Mouse (Mus musculus) hindbrain, embryonic 13.5 days (tissue): ENCODE measurements at regions not wholly inside any gene's neighbourhood (a gene's known extent, or its start where the extent isn't known, plus 50 kb on each side); places are given as distances from the start of the nearest gene placed in this dataset.

Source experiments
- ATAC-seq: fragments of 200-750 bp; cut with Nextera tagmentation; 2 replicates; pipeline ENCODE4 v1.8.0; 2017; ENCODE audit warnings: moderate TSS enrichment; ENCODE audit not compliant: low FRiP score
- H3K27ac ChIP-seq: fragments of 300-500 bp; sonication (generic); 2 replicates; pipeline ENCODE4 v1.5.1; 2015; ENCODE audit warnings: inconsistent platforms, mild to moderate bottlenecking, moderate library complexity
- H3K27me3 ChIP-seq: fragments of 300-500 bp; sonication (generic); 2 replicates; pipeline ENCODE4 v1.6.1; 2015; ENCODE audit warnings: mild to moderate bottlenecking, inconsistent platforms
- H3K36me3 ChIP-seq: fragments of 300-500 bp; sonication (generic); 2 replicates; pipeline ENCODE4 v1.6.1; 2015; ENCODE audit warnings: mild to moderate bottlenecking, inconsistent platforms
- H3K4me1 ChIP-seq: fragments of 300-500 bp; sonication (generic); replicated peaks from 2 replicates; pipeline ENCODE4 v1.6.1; 2015; ENCODE audit warnings: inconsistent platforms
- H3K4me2 ChIP-seq: fragments of 300-500 bp; sonication (generic); 2 replicates; pipeline ENCODE4 v1.6.1; 2015; ENCODE audit warnings: inconsistent platforms, mild to moderate bottlenecking, moderate library complexity
- H3K4me3 ChIP-seq: fragments of 300-500 bp; sonication (generic); 2 replicates; pipeline ENCODE4 v1.5.1; 2015; ENCODE audit warnings: mild to moderate bottlenecking, inconsistent platforms
- H3K9ac ChIP-seq: fragments of 300-500 bp; sonication (generic); 2 replicates; pipeline ENCODE4 v1.6.1; 2015; ENCODE audit warnings: mild to moderate bottlenecking, inconsistent platforms
- H3K9me3 ChIP-seq: fragments of 300-500 bp; sonication (generic); 2 replicates; pipeline ENCODE4 v1.6.1; 2016; ENCODE audit warnings: inconsistent platforms
- WGBS: fragments of 180-500 bp; shearing (Covaris S2); methylation state at CpG from one replicate; pipeline ENCODE4 v1.1.7; 2015; 5-methylcytosine and 5-hydroxymethylcytosine counted together

DNA sequence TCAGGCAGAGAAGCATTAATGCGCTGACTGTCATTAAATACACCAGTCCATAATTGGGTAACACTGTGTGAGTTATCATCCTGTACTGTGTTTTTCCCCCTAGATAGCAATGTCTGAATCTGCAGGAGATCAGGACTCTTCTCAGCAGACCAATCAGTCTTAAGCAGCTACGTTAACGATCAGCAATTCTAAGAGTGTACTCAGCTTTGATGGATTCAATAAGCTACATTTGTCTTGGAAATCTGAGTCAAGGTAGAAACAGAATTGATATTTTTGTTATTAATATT lies 442.8 kb upstream of the Nr2f1 start:
- H3K36me3 ChIP-seq: no peaks in the 10 kb centered on the region
- no peak overlapping the region for H3K4me2 ChIP-seq
- H3K9me3 ChIP-seq: no peaks in the 10 kb centered on the region
- H3K27ac ChIP-seq: no peak overlapping the region
- H3K9ac ChIP-seq: no peak overlapping the region
- 44% methylated on average over 3 of the region's 3 CpGs for WGBS
- ATAC-seq: no peak
- peaks cover 9% of the 10 kb centered on the region for H3K4me1 ChIP-seq
- H3K4me3 ChIP-seq: no peak overlapping the region
- H3K27me3 ChIP-seq: no peaks in the 10 kb centered on the region

DNA sequence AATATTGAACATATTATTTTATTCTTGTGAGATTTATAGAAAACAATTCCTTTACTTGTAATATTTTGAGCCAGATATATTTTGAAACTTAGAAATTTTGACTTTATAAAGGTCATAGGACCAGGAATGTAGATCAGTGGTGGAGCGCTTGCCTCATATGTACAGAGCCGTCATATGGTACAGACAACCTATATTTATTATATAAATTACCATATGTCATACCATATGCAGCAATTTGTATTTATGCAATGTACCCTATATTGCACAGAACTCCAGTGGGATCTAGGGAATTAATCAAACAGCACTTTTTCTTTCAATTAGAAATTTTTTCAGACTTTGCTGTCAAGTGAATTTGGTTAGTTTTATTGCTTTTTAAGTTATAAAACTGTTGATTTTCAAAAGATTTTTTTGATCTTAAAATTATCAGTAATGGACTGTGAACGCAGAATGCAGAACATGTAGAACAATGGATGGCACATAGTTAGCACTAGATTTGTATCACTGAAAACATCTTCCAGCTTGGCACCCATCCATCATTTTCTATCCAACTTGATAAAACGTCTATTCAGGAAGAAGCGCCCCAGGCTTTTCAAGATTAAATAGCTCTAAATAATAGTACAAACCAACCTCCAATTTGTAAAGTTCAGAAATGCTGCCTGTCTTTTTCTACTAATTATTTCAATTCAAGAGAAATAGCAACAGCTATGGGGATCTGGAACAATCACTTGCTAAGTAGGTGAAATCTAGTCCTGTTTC lies 442.3 kb upstream of the Nr2f1 start:
- Histone ChIP-seq H3K4me1 (peaks cover 9% of the 10 kb centered on the region), H3K36me3 (no peaks in the 10 kb centered on the region), H3K9ac (no peak overlapping the region), H3K9me3 (no peaks in the 10 kb centered on the region), H3K27me3 (no peaks in the 10 kb centered on the region), H3K27ac (no peak overlapping the region), H3K4me2 (no peak overlapping the region), H3K4me3 (no peak overlapping the region)
- WGBS: 57% methylated on average over 5 of the region's 5 CpGs
- ATAC-seq: no peak

GRCm38 (mm10) chr13:78640340-78640739 lies 440.8 kb upstream of the Nr2f1 start:
- Histone ChIP-seq H3K9me3 (no peaks in the 10 kb centered on the region), H3K36me3 (no peaks in the 10 kb centered on the region), H3K9ac (no peak overlapping the region), H3K4me2 (no peak overlapping the region), H3K4me3 (no peak overlapping the region), H3K27ac (no peak overlapping the region), H3K4me1 (peaks cover 9% of the 10 kb centered on the region), H3K27me3 (no peaks in the 10 kb centered on the region)
- 85% methylated on average over 1 of the region's 1 CpGs for WGBS
- no peak for ATAC-seq

GRCm38 (mm10) chr13:78638462-78638861 lies 438.9 kb upstream of the Nr2f1 start:
- no peaks in the 10 kb centered on the region for H3K36me3 ChIP-seq
- no peaks in the 10 kb centered on the region for H3K27me3 ChIP-seq
- no peak overlapping the region for H3K4me2 ChIP-seq
- H3K4me1 ChIP-seq: peaks cover 9% of the 10 kb centered on the region
- ATAC-seq: no peak
- no peaks in the 10 kb centered on the region for H3K9me3 ChIP-seq
- WGBS: 92% methylated on average over 5 of the region's 5 CpGs
- H3K4me3 ChIP-seq: no peak overlapping the region
- H3K9ac ChIP-seq: no peak overlapping the region
- H3K27ac ChIP-seq: no peak overlapping the region

DNA sequence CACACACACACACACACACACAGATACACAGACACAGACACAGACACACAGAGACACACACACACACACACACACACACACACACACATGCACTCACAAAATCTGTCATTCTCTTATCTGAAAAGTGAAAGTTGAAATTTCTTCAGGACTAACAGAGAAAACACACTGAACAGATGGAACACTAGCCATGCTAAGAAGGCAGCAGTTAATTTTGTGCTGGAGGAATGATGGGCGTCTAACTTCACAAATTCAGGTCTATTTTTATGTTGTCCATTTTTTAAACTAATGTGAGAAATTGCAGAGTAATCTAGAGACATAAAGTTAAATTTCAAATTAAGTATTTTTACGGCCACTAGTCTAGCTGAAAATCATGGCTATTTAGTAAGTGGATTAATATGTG lies 432.1 kb upstream of the Nr2f1 start:
- no peak for ATAC-seq
- Histone ChIP-seq H3K27ac (no peak overlapping the region), H3K36me3 (no peaks in the 10 kb centered on the region), H3K27me3 (no peaks in the 10 kb centered on the region), H3K4me3 (no peak overlapping the region), H3K9ac (no peak overlapping the region), H3K9me3 (no peaks in the 10 kb centered on the region), H3K4me1 (peaks cover 5% of the 10 kb centered on the region; the same call in 1 of the 2 replicates), H3K4me2 (no peak overlapping the region)
- 97% methylated on average over 2 of the region's 2 CpGs for WGBS

DNA sequence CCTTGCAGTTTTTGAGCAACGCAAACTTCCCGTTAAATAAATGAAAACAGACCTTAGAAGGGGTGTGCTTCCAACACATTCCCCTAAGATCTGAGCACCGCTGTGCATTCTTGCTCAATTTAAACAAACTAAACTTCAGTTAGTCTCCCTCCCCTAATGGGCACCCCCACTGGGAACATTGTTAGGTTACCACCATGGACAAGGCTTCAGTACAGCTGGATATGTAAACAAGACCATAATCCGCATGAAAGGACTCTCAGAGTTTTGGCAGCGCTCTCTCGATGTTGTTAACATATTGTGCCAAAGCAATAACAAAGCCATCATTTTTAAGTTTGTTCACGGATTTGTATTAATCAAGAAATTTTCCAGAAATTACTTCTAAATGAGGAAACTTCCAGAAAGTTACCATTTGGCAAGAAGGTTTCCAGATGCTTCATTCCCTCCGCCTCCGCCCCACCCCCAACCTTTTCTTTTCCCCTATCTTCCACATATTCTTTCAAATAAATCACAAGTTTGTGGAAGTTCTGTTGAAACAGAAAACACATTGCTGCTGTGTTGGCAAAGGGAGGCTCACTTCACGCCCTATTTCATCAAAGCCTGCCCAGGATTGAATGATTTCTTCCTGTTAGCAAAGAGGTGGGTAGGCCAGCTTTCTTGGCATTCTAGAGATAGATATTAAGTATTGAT lies 429.6 kb upstream of the Nr2f1 start:
- Histone ChIP-seq H3K27ac (no peak overlapping the region), H3K4me3 (no peak overlapping the region), H3K36me3 (no peaks in the 10 kb centered on the region), H3K4me2 (no peak overlapping the region), H3K4me1 (peaks cover 5% of the 10 kb centered on the region; the same call in 1 of the 2 replicates), H3K27me3 (no peaks in the 10 kb centered on the region), H3K9ac (no peak overlapping the region), H3K9me3 (no peaks in the 10 kb centered on the region)
- ATAC-seq: no peak
- WGBS: 26% methylated on average over 10 of the region's 10 CpGs

DNA sequence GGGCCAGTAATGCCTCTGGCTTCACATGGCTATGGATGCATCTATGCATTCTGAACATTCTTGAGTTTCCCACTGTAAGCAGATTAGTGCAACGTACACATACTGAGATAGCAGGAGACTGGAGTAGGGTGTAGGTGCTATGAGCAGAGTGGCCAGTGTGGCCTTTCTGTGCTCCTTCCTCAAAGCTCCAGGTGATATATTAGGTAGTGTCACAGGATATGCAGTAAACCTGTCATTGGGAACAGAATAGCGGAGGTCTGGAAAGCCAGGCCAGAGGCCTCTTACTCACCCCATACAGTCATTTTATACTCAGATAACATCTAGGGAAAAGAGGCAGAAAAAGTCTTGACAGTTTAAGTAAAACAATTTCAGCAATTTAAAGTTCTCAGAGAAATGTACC lies 424.1 kb upstream of the Nr2f1 start:
- Histone ChIP-seq H3K9ac (no peak overlapping the region), H3K9me3 (no peaks in the 10 kb centered on the region), H3K4me3 (no peak overlapping the region), H3K4me1 (no peaks in the 10 kb centered on the region), H3K36me3 (no peaks in the 10 kb centered on the region), H3K4me2 (no peak overlapping the region), H3K27me3 (no peaks in the 10 kb centered on the region), H3K27ac (no peak overlapping the region)
- no peak for ATAC-seq
- WGBS: 92% methylated on average over 2 of the region's 2 CpGs

DNA sequence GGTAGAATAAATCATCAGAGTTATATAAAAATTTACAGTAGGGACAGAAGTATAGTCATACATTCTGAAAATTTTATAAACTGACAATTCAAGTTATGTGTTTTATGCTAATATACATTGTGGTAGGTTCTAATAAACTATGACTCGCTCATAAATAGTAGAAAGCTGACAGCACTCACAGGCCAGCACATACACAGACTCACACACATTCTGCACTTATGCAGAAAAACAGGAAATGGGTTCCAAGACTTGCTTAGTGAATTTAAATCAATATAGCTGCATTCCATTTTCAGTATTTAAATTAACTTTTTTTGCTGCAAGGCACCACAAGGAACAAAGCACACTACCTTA lies 403.3 kb upstream of the Nr2f1 start:
- WGBS: 92% methylated on average over 1 of the region's 1 CpGs
- Histone ChIP-seq H3K27ac (no peak overlapping the region), H3K36me3 (no peaks in the 10 kb centered on the region), H3K9me3 (no peaks in the 10 kb centered on the region), H3K4me2 (no peak overlapping the region), H3K4me3 (no peak overlapping the region), H3K4me1 (peaks cover 14% of the 10 kb centered on the region), H3K9ac (no peak overlapping the region), H3K27me3 (no peaks in the 10 kb centered on the region)
- ATAC-seq: 0 out of 2 replicates have a peak, but pooled peaks have one; percentile 23

DNA sequence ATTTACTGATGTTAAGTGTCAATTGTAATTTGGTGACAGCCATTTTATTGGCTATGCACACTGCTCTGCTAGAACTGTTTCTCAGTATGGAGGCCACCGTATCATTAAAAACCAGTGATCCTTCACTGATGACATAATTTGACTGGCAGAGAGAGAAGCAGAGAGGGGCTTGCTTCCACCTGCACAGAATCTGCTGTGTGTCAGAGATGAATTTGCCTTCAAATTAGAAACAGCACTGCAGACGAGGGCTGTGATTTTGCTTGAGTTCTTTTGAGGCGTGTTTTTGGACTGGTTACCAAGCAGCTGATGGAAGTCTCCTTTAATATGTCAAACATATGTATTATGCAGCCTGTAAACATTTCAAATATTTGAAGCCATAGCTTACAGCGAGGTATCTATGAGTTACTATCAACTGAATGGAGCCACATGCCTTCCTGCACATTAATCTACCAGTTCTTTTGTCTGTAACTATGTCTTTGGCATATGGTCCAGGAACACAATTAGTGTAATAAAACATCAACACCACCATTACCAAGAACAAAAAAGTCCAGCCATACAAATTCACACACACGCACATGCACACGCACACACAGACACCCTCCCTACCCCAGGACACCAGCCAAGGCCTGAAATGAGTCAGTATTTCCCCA lies 402.8 kb upstream of the Nr2f1 start:
- no peaks in the 10 kb centered on the region for H3K36me3 ChIP-seq
- 44% methylated on average over 6 of the region's 6 CpGs for WGBS
- no peak overlapping the region for H3K4me2 ChIP-seq
- ATAC-seq: peak; percentile 90
- H3K9me3 ChIP-seq: no peaks in the 10 kb centered on the region
- no peak overlapping the region for H3K4me3 ChIP-seq
- H3K27me3 ChIP-seq: no peaks in the 10 kb centered on the region
- peaks cover 14% of the 10 kb centered on the region for H3K4me1 ChIP-seq
- H3K27ac ChIP-seq: 0 out of 2 replicates have a peak overlapping the region, but pooled peaks have one; percentile 44
- no peak overlapping the region for H3K9ac ChIP-seq

GRCm38 (mm10) chr13:78580863-78581595 lies 381.5 kb upstream of the Nr2f1 start:
- ATAC-seq: peak; percentile 67; the same call in 1 of the 2 replicates
- Histone ChIP-seq H3K36me3 (no peaks in the 10 kb centered on the region), H3K27ac (peak overlapping the region; percentile 55), H3K9ac (no peak overlapping the region), H3K27me3 (no peaks in the 10 kb centered on the region), H3K4me1 (peaks cover 11% of the 10 kb centered on the region; the same call in 1 of the 2 replicates), H3K4me2 (no peak overlapping the region), H3K4me3 (no peak overlapping the region), H3K9me3 (no peaks in the 10 kb centered on the region)
- WGBS: 13% methylated on average over 7 of the region's 7 CpGs

DNA sequence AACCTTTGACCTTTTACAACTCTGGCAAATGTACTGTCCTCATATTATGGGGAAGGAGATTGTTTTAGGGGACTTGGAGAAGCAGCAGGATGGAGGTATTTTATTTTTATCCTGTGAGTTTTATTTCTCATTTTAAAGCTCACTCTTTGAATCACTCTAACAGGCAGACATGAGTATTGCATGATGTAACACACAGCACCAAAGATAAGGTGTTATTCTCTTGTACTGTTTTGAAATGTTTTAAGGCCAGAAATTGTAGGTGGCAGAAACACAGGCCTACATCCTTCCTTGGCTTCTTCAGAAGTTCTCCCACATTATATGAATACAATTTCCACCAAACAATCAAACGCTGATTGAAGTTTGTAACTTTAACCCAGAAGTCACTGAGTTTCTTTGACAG lies 377.9 kb upstream of the Nr2f1 start:
- Histone ChIP-seq H3K4me1 (peaks cover 9% of the 10 kb centered on the region; the same call in 1 of the 2 replicates), H3K4me3 (no peak overlapping the region), H3K9me3 (no peaks in the 10 kb centered on the region), H3K27me3 (no peaks in the 10 kb centered on the region), H3K4me2 (no peak overlapping the region), H3K9ac (no peak overlapping the region), H3K27ac (peak overlapping the region; percentile 6; the same call in 1 of the 2 replicates), H3K36me3 (no peaks in the 10 kb centered on the region)
- 79% methylated on average over 1 of the region's 1 CpGs for WGBS
- no peak for ATAC-seq
